Mouse (Mus musculus) liver, adult 2 months (tissue): Measurements from ENCODE around the gene Ccdc127.

Experiments
- CTCF ChIP-seq: fragments of 200-500 bp; IDR thresholded peaks from 2 replicates; pipeline ENCODE4 v1.5.1; 2011; ENCODE audit warnings: low read depth, low read length, control low read depth
- POLR2A ChIP-seq: fragments of 200-500 bp; IDR thresholded peaks from 2 replicates; pipeline ENCODE4 v1.6.1; 2011; ENCODE audit warnings: low read length, control low read depth; ENCODE audit not compliant: insufficient read depth; ENCODE audit errors: extremely low read depth

DNA sequence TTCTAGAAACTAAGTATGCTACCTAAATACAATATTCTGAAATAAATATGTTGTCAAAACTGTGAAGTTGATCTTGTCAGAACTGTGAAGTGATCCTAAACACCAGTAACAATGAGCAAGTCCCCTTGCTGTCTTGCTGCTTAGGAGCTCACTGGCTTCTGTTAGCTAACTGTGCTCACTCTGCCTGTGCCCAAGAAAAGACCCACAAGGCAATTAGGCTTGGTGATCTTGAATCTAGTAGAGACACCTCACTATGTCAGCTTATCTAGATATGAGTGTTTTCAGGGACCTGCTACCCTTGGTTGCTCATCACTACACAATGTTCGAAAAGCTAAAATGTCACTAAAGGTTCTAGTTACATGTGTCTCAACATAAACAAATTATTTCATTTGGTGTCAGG is 44.3 kb upstream of the Ccdc127 start:
- no peak for TF ChIP-seq CTCF
- no peak for TF ChIP-seq POLR2A
